Mouse (Mus musculus) embryo, embryonic 10 days (tissue): ENCODE measurements around the gene Creb5.

Experiments used
- DNase-seq: peaks from one replicate; pipeline ENCODE4 v3.0.0-alpha.2; 2015; ENCODE audit warnings: low spot score

The Creb5 gene

DNA sequence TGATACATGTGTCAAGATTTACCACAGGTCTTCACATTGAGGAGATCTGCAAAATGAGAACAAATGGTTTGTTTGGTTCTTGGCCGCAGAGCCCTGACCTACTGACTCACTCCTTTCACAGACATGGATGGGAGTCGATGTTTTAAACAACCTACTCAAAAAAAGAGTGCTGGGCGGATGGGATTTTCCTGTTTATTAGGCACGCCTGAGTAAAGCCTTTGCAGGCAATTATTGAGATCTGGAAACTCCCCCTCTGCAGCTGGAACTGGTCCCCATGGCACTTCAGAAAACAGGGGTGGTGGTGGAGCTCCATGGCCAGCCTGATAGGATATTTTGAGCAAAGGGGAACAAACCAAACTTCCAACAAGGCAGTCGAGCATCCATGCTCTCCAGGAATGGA lies 258.9 kb downstream of the Creb5 start:
- DNase-seq = no peak

DNA sequence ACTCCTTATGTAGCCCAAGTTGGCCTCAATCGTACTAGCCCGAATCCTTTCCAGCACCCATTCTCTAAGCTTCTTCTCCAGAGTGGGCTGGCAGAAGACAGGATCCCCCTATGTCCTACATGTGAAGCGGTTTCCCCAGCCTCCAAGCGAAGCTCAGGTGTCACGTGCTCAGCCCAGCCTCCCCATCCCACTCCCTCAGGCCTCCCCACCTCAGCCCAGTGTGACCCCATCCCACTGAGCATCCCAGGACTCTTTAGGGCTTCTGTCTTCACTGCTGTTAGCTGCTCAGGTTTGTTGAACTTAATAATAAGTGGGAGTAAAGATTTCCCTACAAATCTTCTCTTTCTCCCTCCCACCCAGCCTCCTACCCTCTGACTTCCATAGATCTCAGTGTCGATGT lies 261.2 kb downstream of the Creb5 start:
- no peak for DNase-seq

DNA sequence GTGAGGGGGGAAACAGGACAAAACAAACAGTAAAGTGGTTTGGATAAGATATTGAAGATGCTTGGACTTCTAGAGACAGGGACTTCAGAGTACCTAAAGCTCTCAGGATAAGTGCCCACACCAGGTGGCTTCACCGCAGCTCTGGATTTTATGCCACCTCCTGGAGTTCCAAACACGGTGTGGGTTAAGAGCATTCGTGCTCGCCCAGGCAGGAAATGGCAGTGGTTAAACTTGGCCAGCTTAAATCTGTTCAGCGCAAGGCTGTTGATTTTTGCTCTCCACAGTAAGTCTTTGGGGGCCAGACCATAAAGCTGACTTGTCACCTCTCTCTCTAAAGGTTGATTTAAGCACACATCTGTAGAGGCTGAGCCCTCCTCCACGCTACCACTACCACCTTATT lies 262.3 kb downstream of the Creb5 start:
- DNase-seq = no peak

DNA sequence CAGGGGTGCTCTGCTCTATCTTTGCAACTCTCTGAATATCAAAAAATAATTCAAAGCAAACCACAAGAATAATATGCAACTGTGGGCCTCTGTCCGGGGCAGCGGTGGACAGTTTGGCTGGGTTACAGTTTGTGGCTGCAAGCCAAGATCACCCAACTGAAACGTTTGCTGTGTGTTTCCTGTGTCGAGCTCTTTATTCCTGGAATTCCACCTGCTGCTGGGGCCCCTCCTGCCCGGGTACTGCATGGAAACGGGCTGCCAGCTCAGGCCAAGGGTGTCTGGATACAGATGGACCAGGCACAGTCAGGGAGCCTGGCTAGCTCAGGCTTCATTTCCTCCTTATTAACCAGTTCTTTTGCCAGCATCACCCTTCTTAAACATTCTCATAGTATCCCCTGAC lies 269.0 kb downstream of the Creb5 start:
- DNase-seq = no peak

DNA sequence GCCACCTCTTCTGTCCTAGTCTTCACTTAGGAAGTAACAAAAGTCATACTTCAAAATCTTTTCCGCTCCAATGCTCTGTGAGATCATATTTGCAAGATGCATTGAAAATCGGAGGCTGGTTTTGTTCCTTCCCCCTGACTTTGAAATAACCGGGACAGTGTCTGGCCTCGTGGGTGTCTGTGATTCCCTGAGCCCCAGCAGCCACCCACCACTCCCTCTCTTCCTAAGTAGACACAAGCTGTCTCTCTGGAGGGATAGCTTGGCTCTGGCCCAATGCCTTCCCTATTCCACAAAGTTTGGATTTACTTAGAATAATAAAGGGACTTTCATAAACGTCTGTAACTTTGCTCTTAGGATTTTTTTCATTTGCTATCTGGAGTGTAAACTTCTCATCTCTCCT lies 273.9 kb downstream of the Creb5 start:
- DNase-seq = no peak

DNA sequence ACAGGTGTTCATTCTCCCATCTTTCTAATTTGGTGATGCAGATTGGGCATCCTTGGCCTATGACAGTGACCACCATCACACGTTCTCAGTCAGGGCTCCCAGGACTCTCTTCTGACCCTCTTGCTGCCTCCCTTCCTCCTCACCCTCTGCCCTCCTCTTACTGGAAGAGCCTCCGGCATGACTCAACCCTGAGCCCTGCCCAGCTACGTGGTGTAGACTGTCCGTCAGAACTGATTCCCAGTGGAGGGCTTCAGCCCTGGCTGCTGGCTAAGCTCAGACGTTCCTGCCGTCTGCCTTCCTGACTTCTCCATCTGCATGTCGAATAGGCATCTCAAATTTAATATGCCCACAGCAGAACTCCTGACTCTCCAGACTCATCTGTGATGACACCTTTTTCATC lies 275.5 kb downstream of the Creb5 start:
- no peak for DNase-seq

DNA sequence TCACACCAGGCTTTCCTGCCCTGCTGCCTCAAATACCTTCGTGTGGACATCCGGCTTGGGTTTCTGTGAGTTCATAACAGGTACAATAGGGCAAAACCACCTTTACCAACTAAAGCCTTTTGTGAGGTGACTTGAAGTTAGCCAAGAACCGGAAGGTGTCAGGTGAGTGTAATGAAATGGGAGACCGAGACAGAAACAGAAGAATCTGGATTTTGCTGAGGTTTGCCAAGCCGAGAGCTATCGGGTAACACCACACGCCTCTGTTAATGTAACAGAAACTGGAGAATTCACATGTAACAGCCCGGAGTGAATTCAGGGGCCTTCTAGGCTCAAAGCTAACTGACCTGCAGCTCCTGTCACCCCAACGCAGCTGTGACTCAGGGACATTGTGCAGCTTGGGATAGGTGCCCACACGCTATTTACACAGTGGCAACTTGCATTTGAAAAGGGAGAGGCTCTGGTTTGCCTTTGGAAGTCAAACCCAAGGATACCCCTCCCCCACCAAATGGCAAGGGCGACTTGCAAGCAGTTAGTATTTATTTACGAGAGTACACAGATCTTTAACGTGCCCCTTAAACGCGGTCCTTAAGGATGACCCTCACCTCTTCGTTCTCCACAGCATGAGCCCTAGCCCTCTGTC lies 276.6 kb downstream of the Creb5 start:
- DNase-seq = no peak

DNA sequence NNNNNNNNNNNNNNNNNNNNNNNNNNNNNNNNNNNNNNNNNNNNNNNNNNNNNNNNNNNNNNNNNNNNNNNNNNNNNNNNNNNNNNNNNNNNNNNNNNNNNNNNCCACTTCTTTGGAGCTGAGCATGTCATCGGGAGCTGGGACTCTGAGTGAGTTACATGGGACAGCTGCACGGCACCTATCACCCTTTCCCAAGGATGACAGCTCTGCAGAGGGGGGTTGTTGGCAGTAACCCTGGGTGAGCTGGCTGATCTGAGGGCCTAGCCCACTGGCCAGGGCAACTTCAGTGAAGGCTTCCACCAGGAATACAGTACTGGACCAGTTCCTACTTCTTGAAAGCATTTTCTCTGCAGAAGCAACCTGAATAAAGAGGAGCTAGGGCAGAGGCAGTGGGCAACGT lies 282.4 kb downstream of the Creb5 start:
- DNase-seq = no peak

DNA sequence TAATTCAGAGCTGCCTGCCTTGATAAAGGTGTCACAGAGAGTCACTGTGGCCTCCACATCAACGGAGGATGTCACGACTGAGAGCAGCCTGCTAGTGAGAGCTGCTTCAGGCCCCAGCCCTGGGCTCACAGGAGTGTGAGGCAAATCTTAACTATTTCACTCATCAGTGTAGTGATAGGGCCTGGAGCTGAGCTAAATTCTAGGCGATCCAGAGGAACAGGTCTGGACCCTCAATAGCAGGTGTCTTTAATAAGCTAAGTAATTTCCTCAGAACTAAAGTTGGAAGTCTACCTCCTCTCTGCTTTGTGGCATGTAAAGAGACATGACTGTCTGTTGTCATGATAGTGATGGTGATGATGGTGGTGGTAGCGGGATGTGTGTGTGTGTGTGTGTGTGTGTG lies 283.8 kb downstream of the Creb5 start:
- DNase-seq = no peak

DNA sequence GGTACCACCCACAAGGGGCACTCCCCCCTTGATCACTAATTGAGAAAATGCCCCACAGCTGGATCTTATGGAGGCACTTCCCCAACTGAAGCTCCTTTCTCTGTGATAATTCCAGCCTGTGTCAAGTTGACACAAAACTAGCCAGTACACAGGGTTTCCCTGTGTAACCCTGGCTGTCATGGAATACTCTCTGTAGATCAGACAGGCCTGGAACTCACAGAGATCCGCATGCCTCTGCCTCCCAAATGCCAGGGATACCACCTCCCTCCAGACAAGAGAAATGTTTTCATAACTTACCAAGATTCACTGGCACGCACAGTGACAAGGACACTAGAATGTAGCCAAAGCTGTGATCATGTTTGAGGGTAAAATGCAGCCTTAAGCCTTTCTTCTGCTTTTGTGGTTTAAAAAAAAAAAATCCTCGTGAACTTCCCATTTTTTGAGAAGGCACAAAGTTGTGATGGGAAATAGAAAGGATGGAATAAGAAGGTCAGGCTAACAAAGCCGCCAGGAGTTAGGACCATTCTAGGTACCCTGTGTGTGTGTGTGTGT lies 284.6 kb downstream of the Creb5 start:
- no peak for DNase-seq

DNA sequence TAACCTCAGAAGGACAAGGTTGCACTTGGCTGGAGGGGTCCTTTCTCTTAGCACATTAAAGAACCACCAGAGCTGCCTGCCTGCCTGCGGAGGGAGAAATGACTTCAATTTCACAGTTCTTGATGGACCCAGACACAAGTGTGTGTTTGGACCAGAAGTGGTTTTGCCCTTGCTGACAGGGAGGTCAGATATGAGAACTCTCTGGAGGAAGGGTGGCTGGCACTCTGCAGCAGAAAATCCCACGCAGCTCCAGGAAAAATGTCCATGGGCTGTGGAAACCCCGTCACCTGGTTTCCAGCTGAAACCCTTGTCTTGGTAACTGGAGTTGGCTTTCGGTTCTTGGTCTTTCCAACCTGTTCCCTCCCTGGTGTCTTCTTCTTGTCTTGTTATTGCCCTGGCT lies 285.4 kb downstream of the Creb5 start:
- no peak for DNase-seq

DNA sequence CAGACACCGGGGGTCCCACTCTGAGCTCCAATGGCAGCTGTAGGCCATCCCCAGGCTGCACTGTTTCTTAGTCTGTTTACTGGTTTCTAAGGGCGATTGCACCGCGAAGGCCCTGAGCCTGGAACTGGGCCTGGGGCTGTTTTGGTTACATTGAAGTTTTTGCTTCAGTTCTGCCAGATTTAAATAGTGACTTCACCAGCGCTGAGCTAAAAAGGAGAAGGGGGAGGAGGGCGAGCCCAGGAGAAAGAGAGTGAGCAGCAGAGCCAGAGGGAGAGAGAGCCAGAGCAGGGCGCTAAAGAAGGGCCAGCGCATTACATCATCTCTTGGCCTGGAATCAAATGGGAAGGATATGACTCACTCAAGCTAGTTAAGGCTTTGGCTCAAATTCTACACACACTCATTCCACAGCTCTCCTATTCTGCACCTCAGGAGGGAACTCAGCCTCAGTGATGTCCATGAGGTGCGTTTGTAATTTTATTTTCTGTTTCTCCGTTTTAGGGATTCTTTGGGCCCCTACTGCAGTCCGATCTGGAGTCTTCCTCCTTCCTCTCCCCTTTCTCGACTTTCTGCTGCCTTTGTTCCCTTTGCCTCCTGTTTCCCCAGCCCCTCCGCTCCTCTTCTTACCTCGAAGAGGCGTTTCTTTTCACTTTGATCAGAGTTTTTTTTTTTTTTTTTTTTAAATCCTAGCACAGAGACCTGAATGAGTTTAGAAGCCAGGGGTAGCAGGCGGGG lies 286.1 kb downstream of the Creb5 start:
- DNase-seq = peak; percentile 77

DNA sequence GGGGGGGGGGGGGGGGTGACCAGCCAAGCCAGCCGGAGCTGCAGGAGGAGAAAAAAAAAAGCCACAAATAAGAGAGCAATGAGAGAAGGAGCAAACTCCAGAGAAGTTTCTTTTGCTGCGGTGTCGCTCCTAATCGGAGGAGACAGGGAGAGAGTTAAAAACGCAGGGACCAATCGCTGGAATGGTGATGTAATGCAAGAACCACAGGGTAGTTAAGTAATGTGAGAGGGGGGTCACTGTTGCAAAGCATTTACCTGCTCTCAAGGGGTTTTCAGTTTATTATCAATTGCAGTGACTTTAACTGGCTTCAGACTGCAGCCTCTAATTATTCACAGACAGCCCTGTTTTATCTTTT lies 286.6 kb downstream of the Creb5 start:
- peak; percentile 70 for DNase-seq

DNA sequence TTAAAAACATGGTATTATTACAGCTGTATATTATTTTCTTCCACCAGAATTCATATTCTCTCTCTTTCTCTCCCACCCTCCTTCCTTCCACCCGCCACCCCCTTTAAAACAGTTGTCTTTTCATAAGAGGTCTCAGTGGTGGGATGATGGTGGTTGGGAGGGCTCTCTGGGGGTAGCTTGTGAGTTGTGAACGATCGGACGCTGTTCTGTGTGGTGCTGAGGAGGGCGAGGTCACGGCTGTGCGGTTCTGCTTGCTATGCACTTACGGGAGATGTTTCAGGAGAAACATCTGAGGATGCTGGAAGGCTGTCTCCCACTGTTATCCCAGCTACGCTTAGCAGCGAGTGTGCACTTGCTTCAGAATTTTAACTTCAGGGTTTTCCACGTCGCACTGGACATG lies 287.0 kb downstream of the Creb5 start:
- no peak for DNase-seq

DNA sequence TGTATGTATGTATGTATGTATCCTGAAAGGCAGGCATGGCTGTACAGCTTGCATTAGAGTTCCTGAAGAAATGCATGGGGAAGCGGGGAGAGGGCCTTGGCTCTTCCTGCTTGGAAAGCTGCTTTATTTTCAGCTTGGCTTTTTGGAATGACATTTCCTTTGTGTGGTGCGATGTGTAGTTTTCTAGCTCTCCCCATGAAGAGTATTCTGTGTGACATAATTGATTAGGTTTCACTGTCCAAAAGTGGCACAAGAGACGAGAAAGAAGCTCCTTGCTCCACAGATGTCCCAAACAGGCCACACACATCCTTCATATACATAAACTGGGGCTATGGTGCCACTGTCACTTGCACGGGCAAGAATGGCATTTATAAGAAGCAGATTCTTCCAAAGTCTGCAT lies 288.1 kb downstream of the Creb5 start:
- DNase-seq = no peak

DNA sequence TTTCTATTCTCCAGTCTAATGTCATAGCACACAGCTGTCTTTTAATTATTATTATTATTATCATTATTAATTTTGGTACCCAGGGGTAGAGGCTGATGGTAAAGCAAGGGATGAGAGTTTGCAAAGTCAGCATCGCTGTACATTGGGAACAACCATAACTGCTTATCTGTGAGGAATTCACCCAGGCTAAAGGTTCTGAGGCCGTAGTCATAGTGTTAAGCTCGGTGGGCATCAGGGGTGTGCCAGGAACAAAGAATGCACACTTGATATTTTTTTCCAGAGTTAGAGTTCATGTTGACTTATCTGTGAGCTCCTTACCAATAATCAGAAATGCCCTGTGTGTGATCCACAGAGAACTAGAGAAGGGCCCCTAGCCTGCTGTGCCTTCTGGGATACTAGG lies 288.8 kb downstream of the Creb5 start:
- no peak for DNase-seq

DNA sequence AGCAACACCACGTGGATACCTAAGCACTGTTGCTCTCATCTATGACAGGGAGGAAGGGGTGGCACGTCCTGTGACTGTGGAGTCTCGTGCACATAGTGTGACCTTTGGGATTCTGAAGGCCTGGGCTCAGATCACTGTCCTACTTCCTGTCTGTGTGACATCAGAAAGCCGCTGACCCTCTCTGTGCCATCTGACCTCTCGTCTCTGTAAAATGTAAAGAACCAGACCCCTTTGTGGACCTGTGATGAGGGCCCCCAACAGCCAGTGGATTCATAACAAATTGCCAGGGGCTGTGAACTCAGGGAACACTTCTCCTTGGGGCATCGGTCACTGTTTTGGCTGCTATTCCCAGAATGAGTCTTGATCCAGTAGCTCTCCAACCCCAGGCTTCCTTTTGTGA lies 289.8 kb downstream of the Creb5 start:
- DNase-seq = no peak

DNA sequence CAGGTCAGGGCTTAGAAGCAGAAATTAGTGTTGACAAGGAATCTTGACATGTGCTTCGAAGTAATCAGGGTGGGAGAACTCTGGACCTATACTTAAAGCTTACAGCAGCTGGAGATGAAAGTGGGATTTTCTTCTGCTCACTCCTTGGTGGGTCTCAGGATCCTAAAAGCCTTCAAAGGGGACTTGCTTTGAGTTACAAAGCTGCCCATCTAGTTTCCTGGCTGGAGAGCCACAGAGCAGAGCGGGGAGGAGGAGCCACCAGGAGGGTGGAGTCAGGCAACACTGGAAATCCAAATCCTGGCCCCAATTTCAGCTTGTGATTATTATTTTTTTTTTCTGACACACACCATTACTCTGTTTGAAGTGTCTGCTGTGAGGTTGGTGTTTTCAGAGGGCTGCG lies 290.7 kb downstream of the Creb5 start:
- no peak for DNase-seq

DNA sequence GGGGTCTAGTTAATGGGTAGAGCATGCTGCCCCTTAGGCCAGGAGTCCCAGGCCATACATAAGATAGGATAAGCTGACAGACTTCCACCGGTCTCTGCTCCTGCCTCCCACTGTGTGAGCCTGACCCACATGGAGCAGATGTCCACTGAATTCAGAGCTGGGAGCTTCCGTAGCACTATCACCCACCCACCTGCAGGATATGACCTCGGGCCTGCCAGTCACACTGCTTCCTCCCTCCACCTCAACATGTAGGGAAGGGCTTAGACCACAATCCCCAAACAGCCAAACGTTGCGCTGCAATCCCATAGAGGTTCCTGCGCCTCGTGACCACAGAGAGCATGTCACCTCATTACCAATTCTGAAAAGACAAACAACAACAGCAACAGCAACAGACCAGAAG lies 293.3 kb downstream of the Creb5 start:
- no peak for DNase-seq

DNA sequence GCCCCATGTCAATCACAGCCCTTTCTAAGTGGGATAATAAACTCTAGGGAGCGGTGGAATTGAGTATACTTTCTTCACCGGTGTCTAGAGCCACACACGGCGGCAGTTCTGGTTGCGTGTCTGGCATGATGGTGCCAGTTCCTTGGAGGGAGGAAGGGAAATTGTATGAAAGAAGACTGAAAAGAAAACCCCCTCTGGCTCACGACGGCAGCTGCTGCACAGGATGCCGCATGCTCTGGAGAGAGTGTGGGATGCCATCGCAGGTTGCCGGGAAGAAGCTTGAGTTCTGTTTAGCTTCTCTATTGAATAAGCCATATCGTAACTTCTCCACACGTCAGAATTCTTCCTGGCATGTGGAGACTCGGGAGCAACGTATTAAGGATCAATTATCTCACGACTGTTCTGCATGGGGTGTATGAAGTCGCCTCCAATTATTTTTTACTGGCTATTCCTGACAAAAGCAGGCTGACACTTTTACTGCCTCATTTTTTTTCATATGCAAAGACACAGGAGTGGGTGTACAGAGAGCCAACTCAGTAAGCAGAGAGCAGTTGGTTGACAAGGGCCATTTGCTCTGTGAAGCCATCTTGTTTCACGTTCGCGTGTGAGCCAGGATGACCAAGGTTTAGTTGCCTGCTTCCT lies 296.3 kb downstream of the Creb5 start:
- DNase-seq = no peak

DNA sequence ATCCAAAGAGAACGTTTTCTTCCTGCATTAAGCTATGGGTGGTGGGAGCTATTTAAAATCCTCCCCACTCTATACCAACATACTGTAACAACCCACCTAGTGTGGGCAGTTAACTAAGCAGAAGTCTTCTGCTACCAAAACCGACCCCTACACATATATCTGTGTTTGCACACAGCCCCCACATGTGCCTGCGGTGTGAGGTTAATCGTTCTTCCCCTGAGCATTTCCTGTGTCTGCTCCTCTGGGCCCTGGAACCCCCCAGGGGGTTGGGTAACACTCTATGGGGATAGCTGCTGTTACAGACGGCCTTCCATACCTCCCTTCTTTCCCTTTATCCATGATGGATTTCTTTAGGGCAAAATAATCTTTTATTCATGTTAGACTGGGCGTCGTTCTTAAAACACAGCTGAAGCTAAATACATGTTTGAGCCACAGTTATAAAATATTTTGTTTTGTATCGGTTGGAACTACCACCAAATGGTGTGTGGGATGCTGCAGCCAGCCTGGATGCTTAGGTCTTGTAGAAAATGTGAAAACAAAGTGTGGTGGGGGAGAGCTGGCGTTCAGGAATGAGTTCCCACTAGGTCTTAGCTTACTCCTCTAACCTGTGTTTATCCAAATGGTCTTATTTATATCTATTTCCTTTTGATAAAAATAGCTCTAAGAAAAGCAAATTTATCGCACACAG lies 297.8 kb downstream of the Creb5 start:
- no peak for DNase-seq

DNA sequence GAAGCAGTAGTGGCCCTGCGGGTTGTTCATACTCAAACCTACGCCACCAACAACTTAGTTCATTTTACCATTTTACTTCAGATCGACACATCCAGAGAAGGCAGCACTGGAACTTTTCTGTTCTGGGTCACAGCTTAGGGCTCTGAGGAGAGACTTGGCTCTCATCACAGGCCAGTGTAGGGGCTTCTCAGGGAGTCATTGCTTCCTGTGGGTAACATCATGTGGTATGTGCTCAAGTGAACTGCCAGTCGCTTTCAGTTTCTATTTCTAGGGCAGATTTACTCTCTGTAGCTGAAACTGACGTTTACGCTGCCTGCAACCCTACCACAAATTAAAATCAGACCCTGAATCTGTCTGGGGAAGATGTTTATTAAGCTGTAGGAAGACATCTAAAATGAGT lies 302.7 kb downstream of the Creb5 start:
- DNase-seq = no peak

DNA sequence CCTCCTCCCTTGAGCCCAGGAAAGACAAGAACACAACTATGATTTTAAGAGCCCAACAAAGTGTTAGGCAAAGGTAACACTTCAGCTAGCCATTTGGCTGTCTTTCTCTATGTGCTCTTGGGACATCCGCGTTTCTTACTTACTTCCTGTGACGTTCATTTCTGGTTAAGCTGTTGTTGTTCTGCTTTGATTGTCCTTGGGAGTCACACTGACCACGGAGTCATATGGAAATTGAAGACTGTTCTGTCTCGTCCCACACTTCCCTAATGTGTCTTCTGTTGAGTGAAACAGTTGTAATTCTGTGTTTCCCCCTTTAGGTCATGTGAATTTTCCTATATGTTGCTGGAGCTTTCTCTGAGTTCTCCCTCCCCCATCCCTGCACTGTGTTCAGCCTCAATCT lies 305.2 kb downstream of the Creb5 start:
- no peak for DNase-seq
